Mouse (Mus musculus) retina, adult 2 months (tissue): Measurements from ENCODE around the gene Lrrc55.

Experiments
- DNase-seq: peaks from one replicate; pipeline ENCODE4 v3.0.0-alpha.2; 2012; ENCODE audit warnings: low read depth, low spot score

Gene Lrrc55

DNA sequence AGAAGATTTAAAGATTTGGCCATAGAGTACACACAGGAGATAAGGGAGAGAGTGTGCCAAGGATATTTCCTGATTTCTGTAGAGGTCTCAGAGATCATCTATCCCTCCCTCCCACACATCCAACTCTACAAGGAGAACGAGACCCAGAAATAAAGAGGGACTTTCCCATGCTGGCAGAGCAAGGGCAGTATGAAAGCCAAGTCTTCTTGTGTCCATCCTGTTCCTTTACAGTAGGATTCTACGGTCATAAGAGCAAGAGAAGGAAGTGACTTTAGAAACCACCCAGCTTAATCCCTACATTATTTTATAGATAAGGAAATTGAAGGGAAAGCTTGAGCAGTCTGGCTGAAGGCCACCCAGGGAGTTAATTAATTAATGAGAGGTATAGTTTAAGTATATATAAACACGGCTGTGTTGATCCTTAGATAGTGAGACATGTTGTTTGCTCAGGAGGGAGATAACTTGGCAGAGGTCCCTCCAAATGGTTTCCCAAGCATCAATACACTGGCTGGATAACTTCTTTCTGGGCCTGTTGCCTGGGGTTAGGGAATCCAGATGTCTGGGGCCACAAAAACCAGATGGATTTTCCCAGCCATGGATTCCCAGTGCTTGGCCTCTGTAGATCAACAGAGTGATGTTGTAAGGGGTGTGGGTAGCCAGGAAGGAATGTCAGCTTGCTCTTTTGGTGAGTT, 24.8 kb downstream of the Lrrc55 start:
- DNase-seq = no peak

DNA sequence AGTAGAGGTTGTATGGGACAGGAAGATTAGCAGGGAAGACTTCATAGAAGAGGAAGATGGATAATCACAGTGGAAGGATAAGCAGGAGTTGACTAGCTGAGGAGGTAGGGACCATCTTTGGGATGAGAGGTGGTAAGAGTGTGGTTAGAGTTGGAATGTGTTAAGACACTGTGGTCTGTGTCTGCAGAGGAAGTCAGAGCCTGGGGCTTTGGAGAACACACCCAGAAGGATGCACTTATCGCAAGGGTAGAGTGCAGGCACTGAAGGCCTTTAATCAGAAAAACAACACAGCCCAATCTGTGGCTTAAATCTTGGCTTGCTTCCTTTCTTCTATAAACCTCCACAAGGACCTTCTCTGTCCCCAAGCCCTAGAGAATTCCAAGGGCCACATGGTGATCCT, 28.7 kb downstream of the Lrrc55 start:
- DNase-seq = no peak

GRCm38 (mm10) chr2:85167624-85168023, 29.4 kb downstream of the Lrrc55 start:
- no peak for DNase-seq

DNA sequence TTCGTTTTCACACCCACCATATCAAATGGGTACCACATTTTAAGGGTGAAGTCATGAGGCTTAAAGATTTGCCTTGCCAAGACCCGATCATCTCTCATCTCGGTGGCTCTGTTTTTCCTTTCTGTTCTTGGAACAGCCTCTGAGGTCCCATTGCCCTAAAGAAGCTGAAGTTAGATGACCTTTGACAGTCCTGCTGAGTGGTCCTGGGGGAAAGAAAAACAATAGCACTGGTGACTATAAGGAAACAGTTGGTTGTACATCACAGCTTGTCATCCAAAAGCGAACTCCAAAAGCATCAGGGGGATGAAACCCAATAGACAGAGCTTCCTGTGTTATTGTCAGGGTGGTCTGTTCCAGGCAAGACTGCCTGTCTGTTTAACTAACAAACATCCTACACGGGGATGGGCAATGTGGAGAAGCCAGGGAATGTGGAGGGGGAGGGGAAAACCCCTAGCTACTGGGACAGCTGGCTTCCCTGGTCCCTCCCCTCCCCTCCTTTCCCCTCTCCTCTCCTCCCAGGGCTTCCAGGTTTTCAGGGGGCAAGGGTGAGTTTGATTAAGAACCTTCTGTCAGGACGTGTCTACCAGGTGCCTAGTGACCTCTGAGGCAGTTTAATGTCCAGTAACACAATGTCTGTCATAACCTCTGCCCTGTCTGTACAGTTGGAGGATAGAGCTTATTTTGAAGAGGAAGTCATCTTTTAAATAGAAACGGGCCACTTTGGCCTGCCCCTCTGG, 33.5 kb downstream of the Lrrc55 start:
- no peak for DNase-seq

DNA sequence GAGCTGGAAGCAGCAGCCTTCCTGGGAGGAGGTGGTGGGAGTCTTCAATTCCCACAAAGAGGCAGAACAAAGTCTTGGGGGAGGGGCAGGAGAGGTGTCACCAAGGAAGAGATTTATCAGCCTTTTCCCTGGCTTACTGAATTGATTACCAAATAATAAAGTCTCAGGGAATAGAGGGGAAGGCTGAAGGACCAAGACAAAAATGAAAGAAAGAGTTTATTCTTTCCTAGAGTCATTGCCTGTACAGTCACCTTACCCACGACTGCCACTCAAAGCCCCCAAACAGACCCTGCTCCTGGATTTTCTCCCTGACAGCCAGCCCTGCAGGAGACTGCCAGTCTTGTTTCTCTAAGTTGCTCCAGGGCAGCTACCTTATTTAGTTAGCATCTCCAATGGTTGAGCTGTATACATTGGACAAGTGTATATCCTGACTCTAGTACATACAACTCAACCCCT, 35.3 kb downstream of the Lrrc55 start:
- DNase-seq = no peak

- DNase-seq = no peak
Measured at GRCm38 (mm10) chr2:85160901-85161637, 35.9 kb downstream of the Lrrc55 start.

- DNase-seq = no peak
Measured at GRCm38 (mm10) chr2:85157382-85157781, 39.6 kb downstream of the Lrrc55 start.

DNA sequence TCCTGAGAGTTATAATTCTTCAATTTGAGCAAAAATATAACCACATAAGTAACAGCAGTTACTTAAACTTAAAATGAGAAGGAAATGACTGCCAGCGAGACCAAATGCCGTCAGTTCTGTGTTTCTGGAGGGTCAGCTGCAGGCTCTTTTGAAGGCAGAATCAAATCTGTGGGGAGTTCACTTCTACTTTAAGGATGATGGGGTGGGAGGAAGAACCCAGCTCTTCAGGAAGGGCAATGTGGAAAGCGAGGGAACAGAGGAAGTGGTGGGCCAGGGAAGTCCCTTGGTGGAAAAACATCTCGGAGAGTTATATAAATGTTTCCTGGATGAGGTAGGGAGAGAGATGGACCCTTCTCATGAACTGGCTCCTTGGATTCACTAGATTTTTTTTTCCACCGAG, 40.9 kb downstream of the Lrrc55 start:
- DNase-seq = no peak

DNA sequence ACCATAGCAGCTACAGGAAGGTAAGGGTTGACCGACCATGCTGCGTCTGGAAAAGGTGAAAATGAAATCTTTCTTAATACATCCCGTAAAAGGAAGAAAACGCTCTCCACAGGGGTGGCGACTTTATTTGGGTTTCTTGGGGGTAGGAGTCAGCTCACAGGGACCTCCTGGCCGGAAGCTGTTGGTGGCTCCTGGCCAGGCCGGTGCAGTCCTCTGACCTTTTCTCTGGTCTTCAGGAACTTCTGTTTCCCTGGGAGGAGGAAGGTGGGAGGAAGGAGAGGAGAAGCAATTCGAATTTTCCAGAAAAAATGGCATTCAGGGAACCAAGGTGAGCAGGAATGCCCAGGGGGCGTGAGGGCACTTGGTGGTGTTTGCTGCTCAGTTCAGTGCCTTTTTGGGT, 41.7 kb downstream of the Lrrc55 start:
- no peak for DNase-seq

DNA sequence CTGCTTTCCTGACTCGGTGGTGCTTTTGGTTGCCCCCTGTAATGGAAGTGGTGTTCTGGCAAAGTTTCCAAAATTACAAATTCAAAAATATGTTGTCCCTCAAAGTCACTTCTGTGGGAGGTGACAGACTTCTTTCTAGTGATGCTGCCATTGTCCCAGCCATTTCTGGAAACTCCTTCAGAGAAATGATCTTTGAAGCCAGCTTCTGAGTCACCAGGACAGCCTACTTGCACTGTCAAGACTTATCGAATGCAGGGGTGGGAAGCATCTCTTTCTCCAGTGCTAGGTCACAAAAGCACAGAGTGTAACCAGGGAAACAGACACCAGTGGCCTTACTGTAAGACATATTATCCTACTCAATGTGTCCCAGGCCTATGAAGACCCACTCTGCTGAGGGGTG, 45.8 kb downstream of the Lrrc55 start:
- no peak for DNase-seq

- no peak for DNase-seq
Measured at GRCm38 (mm10) chr2:85150373-85150772, 46.6 kb downstream of the Lrrc55 start.

GRCm38 (mm10) chr2:85147481-85147880, 49.5 kb downstream of the Lrrc55 start:
- DNase-seq = no peak

DNA sequence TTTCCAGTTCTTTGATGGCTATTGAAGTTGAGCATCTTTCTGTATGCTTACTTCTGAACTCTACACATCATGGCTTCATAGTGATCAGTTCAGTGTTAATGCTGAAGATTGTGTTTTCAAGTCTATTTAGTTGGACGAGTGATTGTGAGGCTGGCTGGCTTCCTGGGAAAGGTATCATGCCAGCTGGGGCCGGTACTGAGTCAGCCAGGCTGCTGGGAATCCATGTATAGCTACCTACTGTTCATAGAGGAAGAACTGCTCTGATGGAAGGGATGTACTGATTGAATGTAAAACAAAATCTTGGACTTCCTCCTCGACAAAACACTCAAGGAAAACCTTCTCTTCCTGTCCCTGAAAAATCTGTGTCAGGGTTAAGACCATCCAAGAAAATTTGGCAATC, 51.7 kb downstream of the Lrrc55 start:
- no peak for DNase-seq

DNA sequence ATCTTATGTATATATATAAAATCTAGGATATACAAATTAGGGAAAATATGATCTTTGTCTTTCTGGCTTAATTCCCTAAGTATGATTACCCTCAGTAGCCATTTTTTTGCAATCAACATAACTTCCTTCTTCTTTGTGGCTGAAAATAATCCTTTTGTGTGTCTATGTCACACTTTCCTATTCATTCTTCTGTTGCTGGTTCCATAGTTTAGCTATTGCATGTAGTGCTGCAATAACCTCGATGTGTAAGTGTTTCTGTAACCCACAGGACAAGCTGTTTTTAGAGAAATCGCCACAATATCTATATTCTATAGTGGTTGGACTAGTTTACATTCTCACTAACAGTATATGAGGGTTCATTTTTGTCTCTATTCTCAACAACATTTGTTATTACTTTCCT, 52.1 kb downstream of the Lrrc55 start:
- no peak for DNase-seq

GRCm38 (mm10) chr2:85140833-85141232, 56.2 kb downstream of the Lrrc55 start:
- DNase-seq = no peak

DNA sequence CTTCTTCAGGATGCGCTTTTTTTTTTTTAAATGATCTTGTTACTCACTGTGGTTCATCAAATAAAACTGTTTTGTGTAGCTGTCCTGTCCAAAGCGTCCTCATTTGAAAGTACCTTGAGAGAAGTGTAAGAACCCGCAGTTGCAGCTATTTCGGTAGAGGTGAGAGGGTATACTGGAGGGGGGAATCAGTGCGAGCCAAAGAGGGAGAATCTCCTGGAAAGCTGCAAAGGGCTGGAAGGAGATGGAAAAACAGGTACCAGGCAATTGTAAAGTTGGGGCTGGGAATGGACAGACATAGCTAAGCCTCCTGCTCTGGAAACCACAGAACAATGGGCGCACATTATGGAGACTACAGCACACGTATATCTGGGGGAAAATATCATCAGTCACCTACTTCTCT, 57.2 kb downstream of the Lrrc55 start:
- no peak for DNase-seq

DNA sequence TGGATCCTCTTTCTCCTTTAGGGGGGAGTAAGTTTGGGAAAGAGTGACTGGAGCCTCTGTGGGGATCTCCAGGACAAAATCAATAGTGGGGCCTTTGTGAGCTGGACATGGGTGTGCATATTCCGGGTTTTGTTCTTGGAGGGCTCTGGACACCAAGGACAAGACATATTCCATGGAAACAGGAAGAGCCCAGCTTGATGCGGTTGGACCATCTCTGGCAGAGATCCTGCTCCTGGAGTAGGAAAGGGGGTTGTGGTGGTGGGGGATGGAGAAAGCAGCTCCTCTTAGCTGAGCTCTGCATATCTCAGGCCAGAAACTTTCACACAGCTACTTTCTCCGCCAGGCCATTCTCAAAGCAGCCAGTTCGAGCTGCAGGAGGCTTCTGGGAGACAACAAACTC, 57.6 kb downstream of the Lrrc55 start:
- no peak for DNase-seq

GRCm38 (mm10) chr2:85138143-85138542, 58.9 kb downstream of the Lrrc55 start:
- no peak for DNase-seq

- DNase-seq = no peak
Measured at GRCm38 (mm10) chr2:85137601-85138140, 59.3 kb downstream of the Lrrc55 start.

DNA sequence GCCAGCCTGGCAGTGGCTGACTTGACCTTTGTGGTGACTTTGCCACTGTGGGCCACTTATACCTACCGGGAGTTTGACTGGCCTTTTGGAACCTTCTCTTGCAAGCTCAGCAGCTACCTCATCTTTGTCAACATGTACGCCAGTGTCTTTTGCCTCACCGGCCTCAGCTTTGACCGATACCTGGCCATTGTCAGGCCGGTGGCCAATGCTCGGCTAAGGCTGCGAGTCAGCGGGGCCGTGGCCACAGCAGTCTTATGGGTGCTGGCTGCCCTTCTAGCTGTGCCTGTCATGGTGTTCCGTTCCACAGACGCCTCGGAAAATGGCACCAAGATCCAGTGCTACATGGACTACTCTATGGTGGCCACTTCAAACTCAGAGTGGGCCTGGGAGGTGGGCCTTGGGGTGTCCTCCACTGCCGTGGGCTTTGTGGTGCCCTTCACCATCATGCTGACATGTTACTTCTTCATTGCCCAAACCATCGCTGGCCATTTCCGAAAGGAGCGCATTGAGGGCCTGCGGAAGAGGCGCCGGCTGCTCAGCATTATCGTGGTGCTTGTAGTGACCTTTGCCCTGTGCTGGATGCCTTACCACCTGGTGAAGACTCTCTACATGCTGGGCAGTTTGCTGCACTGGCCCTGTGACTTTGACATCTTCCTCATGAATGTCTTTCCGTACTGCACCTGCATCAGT, 60.0 kb downstream of the Lrrc55 start:
- no peak for DNase-seq

- no peak for DNase-seq
Measured at GRCm38 (mm10) chr2:85136089-85136488, 60.9 kb downstream of the Lrrc55 start, which contains the start of gene Aplnr. Gene Aplnr (plus strand): TSS chr2:85136225.

GRCm38 (mm10) chr2:85135099-85135498, 61.9 kb downstream of the Lrrc55 start:
- DNase-seq = no peak
